Mouse (Mus musculus) ES-Bruce4 (cell line): ENCODE results near the gene Actl10.

Source experiments
- CTCF ChIP-seq: IDR thresholded peaks from one replicate; pipeline ENCODE4 v1.8.1; 2011; ENCODE audit warnings: low read depth, low read length
- EP300 ChIP-seq: IDR thresholded peaks from 2 replicates; pipeline ENCODE4 v1.6.1; 2011; ENCODE audit warnings: low read depth, low read length; ENCODE audit not compliant: insufficient read depth
- POLR2A ChIP-seq: IDR thresholded peaks from one replicate; pipeline ENCODE4 v1.8.1; 2011; ENCODE audit warnings: low read length; ENCODE audit not compliant: insufficient read depth

DNA sequence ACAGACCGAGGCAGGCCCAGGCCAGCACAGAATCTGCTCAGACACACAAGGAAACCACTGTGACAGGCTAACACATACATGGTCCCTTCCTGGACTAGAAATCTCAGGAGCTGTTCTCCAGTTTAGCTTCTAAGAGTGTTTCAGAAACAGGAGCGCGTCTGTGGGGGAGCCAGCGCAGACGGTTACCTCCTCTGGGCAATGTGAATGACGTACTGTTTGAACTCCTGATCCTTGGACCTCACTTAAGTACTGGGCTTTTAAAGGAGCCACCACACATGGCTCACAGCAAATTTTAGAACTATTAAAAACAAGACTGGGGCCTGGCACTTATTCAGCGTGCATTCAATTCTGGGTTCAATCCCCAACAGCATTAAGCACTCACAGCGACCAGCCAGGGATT lies 15.1 kb downstream of the Actl10 start:
- no peak for TF ChIP-seq POLR2A
- no peak for TF ChIP-seq CTCF
- no peak for TF ChIP-seq EP300
